Mouse (Mus musculus) G1E (cell line): ENCODE measurements around the gene Alg13. TPM values are rescaled to one million over a fixed set of nuclear protein-coding genes. Genes with fewer than 3 reads are reported as not detected.

Source experiments
- ATAC-seq: 2 replicates; pipeline ENCODE4 v1.8.0; 2016; ENCODE audit warnings: mild to moderate bottlenecking; ENCODE audit not compliant: insufficient number of reproducible peaks, poor library complexity, low FRiP score, severe bottlenecking; ENCODE audit errors: extremely low read depth
- DNase-seq: peaks from one replicate; pipeline ENCODE4 v3.0.0; 2012; ENCODE audit warnings: low spot score
- H3K27me3 ChIP-seq: 2 replicates; pipeline ENCODE4 v1.6.1; 2012; ENCODE audit warnings: mild to moderate bottlenecking, low read length, inconsistent platforms; ENCODE audit not compliant: insufficient read depth
- H3K36me3 ChIP-seq: replicated peaks from 2 replicates; pipeline ENCODE3; 2012; ENCODE audit warnings: mild to moderate bottlenecking, inconsistent platforms
- H3K4me1 ChIP-seq: 2 replicates; pipeline ENCODE4 v1.6.1; 2012; ENCODE audit warnings: low read depth, low read length, inconsistent platforms, mixed read lengths; ENCODE audit not compliant: insufficient read depth
- H3K4me3 ChIP-seq: 2 replicates; pipeline ENCODE4 v1.5.1; 2012; ENCODE audit warnings: low read depth, mild to moderate bottlenecking, inconsistent platforms, low read length, moderate library complexity, mixed read lengths
- H3K9me3 ChIP-seq: replicated peaks from 2 replicates; pipeline ENCODE4 v1.6.1; 2012; ENCODE audit warnings: inconsistent platforms
- CTCF ChIP-seq: IDR thresholded peaks from 2 replicates; pipeline ENCODE4 v1.5.1; 2012; ENCODE audit warnings: low read depth, low read length, inconsistent platforms, mixed read lengths
- GATA1 ChIP-seq: IDR thresholded peaks from 2 replicates; pipeline ENCODE4 v1.6.1; 2012; ENCODE audit warnings: borderline replicate concordance, low read length, inconsistent platforms, mixed read lengths
- GATA2 ChIP-seq: IDR thresholded peaks from 2 replicates; pipeline ENCODE4 v1.6.1; 2012; ENCODE audit warnings: low read depth, low read length, inconsistent platforms, borderline replicate concordance
- POLR2AphosphoS5 ChIP-seq: IDR thresholded peaks from 2 replicates; pipeline ENCODE4 v1.6.1; 2012; ENCODE audit warnings: low read depth, low read length, inconsistent platforms; ENCODE audit not compliant: insufficient replicate concordance
- TAL1 ChIP-seq: conservative IDR thresholded peaks from 2 replicates; pipeline ENCODE4 v1.6.1; 2012; ENCODE audit warnings: low read depth, low read length, inconsistent platforms, mixed read lengths
- polyA plus RNA-seq: library from polyadenylated mRNA; stranded (reverse); fragments of >175 nt; gene quantifications from 2 replicates; pipeline ENCODE4 v1.2.3, GENCODE M21; 2012
- total RNA-seq, 2 experiments: library from RNA; stranded (forward) in 1 of 2; stranded (reverse) in 1 of 2; fragments of 200-1000 nt in 1 of 2; fragments of >200 nt in 1 of 2; fragmentation: Nextera tagmentation in 1 of 2; gene quantifications; 2 replicates each; pipeline ENCODE4 v1.2.3; 2014 to 2017

The Alg13 gene
- 57.0 and 60.6 TPM in 2 replicates for total RNA-seq (2014; fragmentation: Nextera tagmentation)
- 23.4 and 24.9 TPM in 2 replicates for total RNA-seq (2017)
- 3.0 and 5.5 TPM in 2 replicates for polyA plus RNA-seq

GRCm38 (mm10) chrX:144317548-144318163, at the start of gene Alg13:
Gene Alg13 (plus strand): TSS chrX:144317804.
- Histone ChIP-seq H3K36me3 (peaks cover 7% of the 10 kb centered on the region), H3K4me1 (peaks cover 22% of the 10 kb centered on the region), H3K9me3 (no peaks in the 10 kb centered on the region), H3K4me3 (peak within 1 kb of the TSS; percentile 75), H3K27me3 (no peaks in the 10 kb centered on the region)
- peak; percentile 82 for ATAC-seq
- TF ChIP-seq TAL1 (no peak), GATA1 (no peak), GATA2 (no peak), POLR2AphosphoS5 (no peak), CTCF (no peak)
- DNase-seq: peak; percentile 47

DNA sequence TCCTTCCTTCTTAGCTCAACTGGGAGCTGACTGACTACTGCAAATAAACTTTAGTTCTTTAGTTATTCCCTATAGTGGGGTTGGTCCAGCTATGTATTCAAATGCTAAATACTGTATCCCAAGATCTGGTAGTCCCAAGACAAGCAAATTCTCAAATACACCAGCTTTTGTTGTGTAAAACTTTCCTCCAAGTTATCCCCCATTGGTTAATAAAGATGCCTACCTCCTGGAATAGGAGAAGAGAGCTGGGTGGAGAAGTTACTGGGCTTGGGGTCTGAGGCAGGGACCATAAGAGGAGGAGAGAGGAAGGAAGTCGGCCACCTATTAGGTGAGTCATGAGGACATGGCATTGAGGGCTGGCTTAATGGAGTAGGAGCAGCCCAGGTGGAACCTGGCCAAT, 49.0 kb upstream of the Alg13 start:
- no peak for TF ChIP-seq POLR2AphosphoS5
- TF ChIP-seq CTCF: no peak
- no peak for TF ChIP-seq GATA1
- TF ChIP-seq TAL1: no peak
- no peak for TF ChIP-seq GATA2
- DNase-seq: no peak
- Histone ChIP-seq H3K4me3 (no peak overlapping the region), H3K4me1 (no peaks in the 10 kb centered on the region), H3K9me3 (no peaks in the 10 kb centered on the region), H3K36me3 (no peaks in the 10 kb centered on the region), H3K27me3 (no peaks in the 10 kb centered on the region)
- no peak for ATAC-seq

- no peaks in the 10 kb centered on the region for H3K4me1 ChIP-seq
- no peaks in the 10 kb centered on the region for H3K9me3 ChIP-seq
- no peak for TF ChIP-seq GATA2
- TF ChIP-seq CTCF: no peak
- no peak for TF ChIP-seq GATA1
- no peak for TF ChIP-seq TAL1
- TF ChIP-seq POLR2AphosphoS5: no peak
- no peaks in the 10 kb centered on the region for H3K36me3 ChIP-seq
- H3K27me3 ChIP-seq: no peaks in the 10 kb centered on the region
- no peak for DNase-seq
- ATAC-seq: no peak
- no peak overlapping the region for H3K4me3 ChIP-seq
These were observed 16.1 kb upstream of the Alg13 start for GRCm38 (mm10) chrX:144301476-144301875.

- H3K36me3 ChIP-seq: no peaks in the 10 kb centered on the region
- DNase-seq (no peak), ATAC-seq (no peak)
- H3K9me3 ChIP-seq: no peaks in the 10 kb centered on the region
- no peaks in the 10 kb centered on the region for H3K27me3 ChIP-seq
- H3K4me3 ChIP-seq: no peak overlapping the region
- TF ChIP-seq GATA1 (no peak), TAL1 (no peak), CTCF (no peak), POLR2AphosphoS5 (no peak), GATA2 (no peak)
- no peaks in the 10 kb centered on the region for H3K4me1 ChIP-seq
These were observed 11.9 kb upstream of the Alg13 start for GRCm38 (mm10) chrX:144305659-144306058.

- TF ChIP-seq CTCF (no peak), POLR2AphosphoS5 (no peak), TAL1 (no peak), GATA2 (no peak), GATA1 (no peak)
- ATAC-seq (no peak), DNase-seq (no peak)
- H3K4me1 ChIP-seq: peaks cover 18% of the 10 kb centered on the region
- H3K27me3 ChIP-seq: no peaks in the 10 kb centered on the region
- no peaks in the 10 kb centered on the region for H3K36me3 ChIP-seq
- H3K9me3 ChIP-seq: no peaks in the 10 kb centered on the region
- H3K4me3 ChIP-seq: no peak overlapping the region
These were observed 3.6 kb upstream of the Alg13 start for GRCm38 (mm10) chrX:144314041-144314440.

DNA sequence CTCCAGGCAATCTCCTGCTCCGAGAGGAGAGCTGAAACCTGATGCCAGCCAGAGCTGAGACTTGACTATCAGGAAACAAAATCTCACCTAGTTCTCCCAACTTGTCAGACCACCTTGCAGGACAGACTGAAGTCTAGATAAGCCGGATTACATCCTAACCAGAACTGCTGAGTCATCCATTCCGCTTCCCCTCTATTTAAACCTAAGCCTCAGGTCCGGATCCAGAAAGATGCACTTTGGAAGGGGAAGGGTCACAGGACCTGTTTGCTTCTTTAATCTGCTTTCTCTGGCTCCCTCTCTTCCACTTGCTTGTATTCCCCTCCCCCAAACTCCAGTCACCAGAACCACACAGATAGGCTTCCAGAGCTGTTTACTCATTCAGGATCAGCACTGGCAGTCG, 2.6 kb upstream of the Alg13 start:
- Histone ChIP-seq H3K9me3 (no peaks in the 10 kb centered on the region), H3K36me3 (peaks cover 3% of the 10 kb centered on the region)

GRCm38 (mm10) chrX:144316004-144316403, 1.6 kb upstream of the Alg13 start:
- no peak for ATAC-seq

More for the DNA sequence above, 2.6 kb upstream of the Alg13 start:
- DNase-seq: no peak
- TF ChIP-seq TAL1 (no peak), GATA2 (no peak), GATA1 (no peak), CTCF (no peak), POLR2AphosphoS5 (no peak)
- H3K4me3 ChIP-seq: no peak overlapping the region
- peaks cover 22% of the 10 kb centered on the region for H3K4me1 ChIP-seq
- no peaks in the 10 kb centered on the region for H3K27me3 ChIP-seq
- no peak for ATAC-seq

More at GRCm38 (mm10) chrX:144316004-144316403, 1.6 kb upstream of the Alg13 start:
- Histone ChIP-seq H3K9me3 (no peaks in the 10 kb centered on the region), H3K27me3 (no peaks in the 10 kb centered on the region), H3K4me3 (no peak overlapping the region), H3K4me1 (peaks cover 22% of the 10 kb centered on the region), H3K36me3 (peaks cover 3% of the 10 kb centered on the region)
- TF ChIP-seq TAL1: no peak
- TF ChIP-seq CTCF: no peak
- no peak for TF ChIP-seq GATA2
- TF ChIP-seq POLR2AphosphoS5: no peak
- TF ChIP-seq GATA1: no peak
- no peak for DNase-seq
